Comparison of ENCODE assay signal across 16 mouse cellular contexts in genomic region chr3:149445991-149446564, GRCm38 (mm10).
DNase-seq lines count a peak whose midpoint lies in the region; ATAC-seq lines count a peak whose summit lies in the region.
"Had no signal": no experiment of that assay in that cellular context is flagged by ENCODE, and none has a peak within 500 bp of the region (broad histone marks: within the 10 kb centered on the region; RNA-seq: fewer than 3 reads in every experiment).

No protein-coding gene starts in this region.

- no peaks in the 10 kb centered on the region for H3K4me1 ChIP-seq in kidney, embryonic 14.5 days (ENCODE audit: control insufficient read depth, insufficient read depth, low read length)
- H3K4me1 ChIP-seq in liver, embryonic 11.5 days (replicated peaks; ENCODE audit: control insufficient read depth, insufficient read depth, low read length), result no peaks in the 10 kb centered on the region; the same call in 1 of the 2 replicates
- H3K4me1 ChIP-seq in liver, embryonic 12.5 days, result no peaks in the 10 kb centered on the region

- no peak overlapping the region for H3K9ac ChIP-seq in kidney, embryonic 14.5 days (ENCODE audit: low read depth, low read length)
- no peak overlapping the region for H3K9ac ChIP-seq in liver, embryonic 11.5 days (ENCODE audit: low read depth, low read length)
- no peak overlapping the region for H3K9ac ChIP-seq in liver, embryonic 12.5 days
- H3K9ac ChIP-seq: heart, embryonic 15.5 days; limb, embryonic 13.5 days had no signal

- no peaks in the 10 kb centered on the region for H3K27me3 ChIP-seq in kidney, embryonic 14.5 days (ENCODE audit: control insufficient read depth, insufficient read depth, low read length)
- H3K27me3 ChIP-seq in liver, embryonic 11.5 days (replicated peaks; ENCODE audit: control insufficient read depth, insufficient read depth, low read length), result no peaks in the 10 kb centered on the region
- H3K27me3 ChIP-seq in liver, embryonic 12.5 days (replicated peaks), result no peaks in the 10 kb centered on the region
- H3K27me3 ChIP-seq: heart, embryonic 15.5 days; neural tube, embryonic 15.5 days had no signal

- no peaks in the 10 kb centered on the region for H3K36me3 ChIP-seq in kidney, embryonic 14.5 days (ENCODE audit: control insufficient read depth, insufficient read depth, low read length)
- no peaks in the 10 kb centered on the region for H3K36me3 ChIP-seq in liver, embryonic 11.5 days (ENCODE audit: control insufficient read depth, insufficient read depth, low read length)
- H3K36me3 ChIP-seq in liver, embryonic 12.5 days, result no peaks in the 10 kb centered on the region
- H3K36me3 ChIP-seq: heart, embryonic 15.5 days; limb, embryonic 13.5 days; midbrain, embryonic 10.5 days; neural tube, embryonic 15.5 days had no signal

- no peak overlapping the region for H3K4me2 ChIP-seq in kidney, embryonic 14.5 days (replicated peaks; ENCODE audit: low read depth, low read length)
- no peak overlapping the region for H3K4me2 ChIP-seq in liver, embryonic 11.5 days
- no peak overlapping the region for H3K4me2 ChIP-seq in liver, embryonic 12.5 days

- H3K9me3 ChIP-seq in kidney, embryonic 14.5 days (ENCODE audit: control insufficient read depth, low read length), result no peaks in the 10 kb centered on the region
- H3K9me3 ChIP-seq in liver, embryonic 11.5 days (ENCODE audit: control insufficient read depth, low read length), result no peaks in the 10 kb centered on the region
- H3K9me3 ChIP-seq in liver, embryonic 12.5 days (replicated peaks), result no peaks in the 10 kb centered on the region
- H3K9me3 ChIP-seq: heart, embryonic 15.5 days; limb, embryonic 13.5 days; midbrain, embryonic 10.5 days; neural tube, embryonic 15.5 days had no signal

- H3K4me3 ChIP-seq in kidney, embryonic 14.5 days (ENCODE audit: low read length), result no peak overlapping the region
- no peak overlapping the region for H3K4me3 ChIP-seq in liver, embryonic 11.5 days (ENCODE audit: low read depth, low read length)
- H3K4me3 ChIP-seq in liver, embryonic 12.5 days, result no peak overlapping the region

- WGBS in kidney, embryonic 14.5 days, result 49% methylated on average over 6 of the region's 6 CpGs
- WGBS in liver, embryonic 11.5 days, result 46% methylated on average over 6 of the region's 6 CpGs
- 38% methylated on average over 6 of the region's 6 CpGs for WGBS in liver, embryonic 12.5 days (ENCODE audit: insufficient replicate concordance)

- DNase-seq in kidney, postnatal 10 days, result no peak
- DNase-seq in liver, embryonic 11.5 days (ENCODE audit: low spot score), result no peak
- DNase-seq in liver, result no peak
- peak; percentile 12 for DNase-seq in mesoderm, embryonic 11.5 days (ENCODE audit: low read depth, low spot score)
- DNase-seq: cerebellum, adult 11 months; cerebellum, adult 9-11 months; lung, adult 2 months; thymus, adult 2 months had no signal

- ATAC-seq in kidney, embryonic 14.5 days (ENCODE audit: low FRiP score, low TSS enrichment), result peak; percentile 62; the same call in 1 of the 2 replicates
- ATAC-seq in liver, embryonic 11.5 days (replicated peaks; ENCODE audit: low FRiP score), result peak; percentile 47; the same call in 1 of the 2 replicates
- ATAC-seq in liver, embryonic 12.5 days, result 0 out of 2 replicates have a peak, but pooled peaks have one; percentile 40
- ATAC-seq in inflammation-experienced regulatory T-cells, adult 6 months, result no peak
- ATAC-seq: CD4-positive, CD25-positive, alpha-beta regulatory T cell, adult 4 months had no signal

- H3K27ac ChIP-seq in kidney, embryonic 14.5 days (ENCODE audit: low read depth, low read length), result no peak overlapping the region
- H3K27ac ChIP-seq in liver, embryonic 11.5 days (ENCODE audit: low read depth, low read length), result no peak overlapping the region
- no peak overlapping the region for H3K27ac ChIP-seq in liver, embryonic 12.5 days
- H3K27ac ChIP-seq: limb, embryonic 13.5 days had no signal
